Mouse (Mus musculus) midbrain, postnatal 0 days (tissue): ENCODE data around the gene Lrmda. TPM values are rescaled to one million over a fixed set of nuclear protein-coding genes. Genes with fewer than 3 reads are reported as not detected.

Experiments used
- ATAC-seq: fragments of 200-750 bp; cut with Nextera tagmentation; 2 replicates; pipeline ENCODE4 v1.8.0; 2017; ENCODE audit warnings: moderate number of reproducible peaks, mild to moderate bottlenecking, moderate TSS enrichment, moderate library complexity; ENCODE audit not compliant: low FRiP score
- DNase-seq: peaks from one replicate; pipeline ENCODE4 v3.0.0-alpha.2; 2015; ENCODE audit warnings: low spot score
- H3K27ac ChIP-seq: fragments of 300-500 bp; sonication (generic); 2 replicates; pipeline ENCODE4 v1.5.1; 2014; ENCODE audit warnings: low read depth, mild to moderate bottlenecking, low read length, mixed read lengths
- H3K27me3 ChIP-seq: fragments of 300-500 bp; sonication (generic); 2 replicates; pipeline ENCODE4 v1.6.1; 2014; ENCODE audit warnings: low read length, control low read depth, mixed read lengths; ENCODE audit not compliant: insufficient read depth
- H3K36me3 ChIP-seq: fragments of 300-500 bp; sonication (generic); 2 replicates; pipeline ENCODE4 v1.6.1; 2014; ENCODE audit warnings: low read length, control low read depth, mixed read lengths; ENCODE audit not compliant: insufficient read depth
- H3K4me1 ChIP-seq: fragments of 300-500 bp; sonication (generic); 2 replicates; pipeline ENCODE4 v1.6.1; 2014; ENCODE audit warnings: mild to moderate bottlenecking, control low read depth, antibody characterized with exemption, low read length, mixed read lengths; ENCODE audit not compliant: insufficient read depth
- H3K4me2 ChIP-seq: fragments of 300-500 bp; sonication (generic); 2 replicates; pipeline ENCODE4 v1.6.1; 2014; ENCODE audit warnings: low read depth, mild to moderate bottlenecking, low read length, mixed read lengths; ENCODE audit not compliant: poor library complexity, severe bottlenecking
- H3K4me3 ChIP-seq: fragments of 300-500 bp; sonication (generic); 2 replicates; pipeline ENCODE4 v1.5.1; 2014; ENCODE audit warnings: low read depth, mild to moderate bottlenecking, low read length, moderate library complexity
- H3K9ac ChIP-seq: fragments of 300-500 bp; sonication (generic); replicated peaks from 2 replicates; pipeline ENCODE4 v1.6.1; 2014; ENCODE audit warnings: mild to moderate bottlenecking, low read length, moderate library complexity, mixed read lengths; ENCODE audit not compliant: poor library complexity, severe bottlenecking
- H3K9me3 ChIP-seq: fragments of 300-500 bp; sonication (generic); 2 replicates; pipeline ENCODE4 v1.6.1; 2016; ENCODE audit warnings: low read length, control low read depth
- CTCF ChIP-seq: IDR thresholded peaks from 2 replicates; pipeline ENCODE4 v1.5.1; 2016; ENCODE audit warnings: antibody characterized with exemption, mild to moderate bottlenecking
- WGBS: fragments of 180-500 bp; shearing (Covaris S2); extraction: QIAGEN DNeasy Blood & Tissue Kit; methylation state at CpG from one replicate; pipeline ENCODE4 v1.1.7; 2014; 5-methylcytosine and 5-hydroxymethylcytosine counted together
- polyA plus RNA-seq: library from polyadenylated mRNA; unstranded; fragments of >200 nt; fragmentation: Nextera tagmentation; extraction: Ambion mirVana; gene quantifications from 2 replicates; pipeline ENCODE4 v1.2.1, GENCODE M21; 2015
- total RNA-seq: library from RNA; depleted of rRNA; stranded (reverse); fragments of >200 nt; gene quantifications from 2 replicates; pipeline ENCODE4 v1.2.3, GENCODE M21; 2014

Gene Lrmda
- total and polyA plus RNA-seq, 2 experiments from 2014 or later: 0.35 TPM; not detected in 1

- H3K36me3 ChIP-seq: no peaks in the 10 kb centered on the region
- ATAC-seq (no peak), DNase-seq (peak; percentile 6)
- peaks cover 6% of the 10 kb centered on the region; the same call in 1 of the 2 replicates for H3K27me3 ChIP-seq
- no peak for TF ChIP-seq CTCF
- no peak overlapping the region for H3K4me3 ChIP-seq
- no peak overlapping the region for H3K9ac ChIP-seq
- peaks cover 2% of the 10 kb centered on the region; the same call in 1 of the 2 replicates for H3K4me1 ChIP-seq
- no peaks in the 10 kb centered on the region for H3K9me3 ChIP-seq
- 10% methylated on average over 3 of the region's 3 CpGs for WGBS
- peak overlapping the region; percentile 49 for H3K4me2 ChIP-seq
- H3K27ac ChIP-seq: no peak overlapping the region
Measured at GRCm38 (mm10) chr14:22807324-22807723, 787.8 kb downstream of the Lrmda start.

- peaks cover 2% of the 10 kb centered on the region; the same call in 1 of the 2 replicates for H3K4me1 ChIP-seq
- H3K9me3 ChIP-seq: no peaks in the 10 kb centered on the region
- H3K27me3 ChIP-seq: peaks cover 6% of the 10 kb centered on the region; the same call in 1 of the 2 replicates
- TF ChIP-seq CTCF: peak; percentile 89
- no peaks in the 10 kb centered on the region for H3K36me3 ChIP-seq
- peak; percentile 90 for DNase-seq
- peak overlapping the region; percentile 49 for H3K4me2 ChIP-seq
- peak; percentile 49; the same call in 1 of the 2 replicates for ATAC-seq
- peak overlapping the region; percentile 46; the same call in 1 of the 2 replicates for H3K9ac ChIP-seq
- no peak overlapping the region for H3K27ac ChIP-seq
- H3K4me3 ChIP-seq: peak overlapping the region; percentile 11; the same call in 1 of the 2 replicates
- 1% methylated on average over 20 of the region's 20 CpGs for WGBS
Measured at GRCm38 (mm10) chr14:22807726-22808594, 788.4 kb downstream of the Lrmda start.

- 33% methylated on average over 5 of the region's 5 CpGs for WGBS
- Histone ChIP-seq H3K4me1 (peaks cover 2% of the 10 kb centered on the region; the same call in 1 of the 2 replicates), H3K9me3 (no peaks in the 10 kb centered on the region), H3K4me3 (no peak overlapping the region), H3K36me3 (no peaks in the 10 kb centered on the region), H3K27ac (no peak overlapping the region), H3K27me3 (peaks cover 6% of the 10 kb centered on the region; the same call in 1 of the 2 replicates), H3K4me2 (no peak overlapping the region), H3K9ac (no peak overlapping the region)
- ATAC-seq (no peak), DNase-seq (no peak)
- TF ChIP-seq CTCF: no peak
Measured at GRCm38 (mm10) chr14:22808595-22809166, 789.2 kb downstream of the Lrmda start.

- ATAC-seq (no peak), DNase-seq (no peak)
- H3K9ac ChIP-seq: no peak overlapping the region
- H3K27ac ChIP-seq: no peak overlapping the region
- no peak overlapping the region for H3K4me2 ChIP-seq
- TF ChIP-seq CTCF: no peak
- no peaks in the 10 kb centered on the region for H3K9me3 ChIP-seq
- peaks cover 2% of the 10 kb centered on the region; the same call in 1 of the 2 replicates for H3K4me1 ChIP-seq
- H3K27me3 ChIP-seq: peaks cover 6% of the 10 kb centered on the region; the same call in 1 of the 2 replicates
- H3K4me3 ChIP-seq: no peak overlapping the region
- no peaks in the 10 kb centered on the region for H3K36me3 ChIP-seq
- 62% methylated on average over 3 of the region's 3 CpGs for WGBS
Measured at GRCm38 (mm10) chr14:22809229-22809628, 789.7 kb downstream of the Lrmda start.

GRCm38 (mm10) chr14:22810531-22810930 lies 791.0 kb downstream of the Lrmda start:
- ATAC-seq (no peak), DNase-seq (no peak)
- Histone ChIP-seq H3K4me3 (no peak overlapping the region), H3K4me2 (no peak overlapping the region), H3K9me3 (no peaks in the 10 kb centered on the region), H3K27ac (no peak overlapping the region), H3K4me1 (peaks cover 2% of the 10 kb centered on the region; the same call in 1 of the 2 replicates), H3K27me3 (peaks cover 6% of the 10 kb centered on the region; the same call in 1 of the 2 replicates), H3K9ac (no peak overlapping the region), H3K36me3 (no peaks in the 10 kb centered on the region)
- TF ChIP-seq CTCF: no peak
- WGBS: 72% methylated on average over 1 of the region's 1 CpGs
